Mouse (Mus musculus) limb, embryonic 15.5 days (tissue): ENCODE results near the gene Rps9. TPM values are rescaled to one million over a fixed set of nuclear protein-coding genes. Genes with fewer than 3 reads are reported as not detected.
"Not testable (repeated sequence)": the region's sequence is repeated elsewhere in the genome, so short reads cannot be mapped to it uniquely, and the experiment has no call there.

ENCODE experiments used
- ATAC-seq: fragments of 200-750 bp; cut with Nextera tagmentation; 2 replicates; pipeline ENCODE4 v1.8.0; 2017; ENCODE audit warnings: low read depth, moderate TSS enrichment; ENCODE audit not compliant: insufficient number of reproducible peaks, low FRiP score, low TSS enrichment
- H3K27ac ChIP-seq: fragments of 300-500 bp; sonication (generic); 2 replicates; pipeline ENCODE4 v1.5.1; 2015; ENCODE audit warnings: moderate library complexity, mild to moderate bottlenecking, inconsistent platforms
- H3K27me3 ChIP-seq: fragments of 300-500 bp; sonication (generic); 2 replicates; pipeline ENCODE4 v1.6.1; 2015; ENCODE audit warnings: inconsistent platforms
- H3K36me3 ChIP-seq: fragments of 300-500 bp; sonication (generic); 2 replicates; pipeline ENCODE4 v1.6.1; 2015; ENCODE audit warnings: inconsistent platforms
- H3K4me1 ChIP-seq: fragments of 300-500 bp; sonication (generic); 2 replicates; pipeline ENCODE4 v1.6.1; 2015; ENCODE audit warnings: inconsistent platforms
- H3K4me2 ChIP-seq: fragments of 300-500 bp; sonication (generic); 2 replicates; pipeline ENCODE4 v1.6.1; 2015; ENCODE audit warnings: mild to moderate bottlenecking, inconsistent platforms
- H3K4me3 ChIP-seq: fragments of 300-500 bp; sonication (generic); 2 replicates; pipeline ENCODE4 v1.5.1; 2015; ENCODE audit warnings: mild to moderate bottlenecking, inconsistent platforms
- H3K9ac ChIP-seq: fragments of 300-500 bp; sonication (generic); 2 replicates; pipeline ENCODE4 v1.6.1; 2015; ENCODE audit warnings: inconsistent platforms
- H3K9me3 ChIP-seq: fragments of 300-500 bp; sonication (generic); 2 replicates; pipeline ENCODE4 v1.6.1; 2016; ENCODE audit warnings: inconsistent platforms
- WGBS: fragments of 180-500 bp; shearing (Covaris S2); methylation state at CpG from one replicate; pipeline ENCODE4 v1.1.7; 2015; 5-methylcytosine and 5-hydroxymethylcytosine counted together
- polyA plus RNA-seq: library from polyadenylated mRNA; unstranded; fragments of >200 nt; fragmentation: Nextera tagmentation; extraction: Ambion mirVana; gene quantifications from 2 replicates; pipeline ENCODE4 v1.2.1, GENCODE M21; 2015

Gene Rps9
- polyA plus RNA-seq, 1 experiment from 2014 or later: 1,506 TPM

DNA sequence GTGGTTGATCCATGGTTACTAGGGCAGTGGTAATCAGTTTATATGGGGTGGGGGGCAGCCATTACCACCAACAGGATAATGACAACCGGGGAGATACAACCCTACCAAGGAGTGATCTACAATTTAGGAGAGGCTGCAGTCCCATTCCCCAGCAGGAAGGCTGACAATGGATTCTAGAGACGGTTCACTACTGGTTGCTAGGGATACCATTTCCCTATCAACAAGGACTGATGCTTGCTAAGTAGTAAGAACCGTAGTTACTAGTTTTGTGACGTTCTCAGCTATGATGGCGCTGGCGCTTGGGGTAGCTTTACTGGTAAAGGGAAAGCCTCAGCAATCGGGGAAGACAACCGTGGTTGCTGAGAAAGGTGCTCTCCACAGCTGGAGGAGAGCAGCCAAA is 19.1 kb upstream of the Rps9 start:
- 93% methylated on average over 8 of the region's 8 CpGs for WGBS
- Histone ChIP-seq H3K36me3 (peaks cover 64% of the 10 kb centered on the region), H3K9me3 (no peaks in the 10 kb centered on the region), H3K27ac (no peak overlapping the region), H3K9ac (no peak overlapping the region), H3K27me3 (no peaks in the 10 kb centered on the region), H3K4me2 (no peak overlapping the region), H3K4me1 (no peaks in the 10 kb centered on the region), H3K4me3 (no peak overlapping the region)
- ATAC-seq: no peak

DNA sequence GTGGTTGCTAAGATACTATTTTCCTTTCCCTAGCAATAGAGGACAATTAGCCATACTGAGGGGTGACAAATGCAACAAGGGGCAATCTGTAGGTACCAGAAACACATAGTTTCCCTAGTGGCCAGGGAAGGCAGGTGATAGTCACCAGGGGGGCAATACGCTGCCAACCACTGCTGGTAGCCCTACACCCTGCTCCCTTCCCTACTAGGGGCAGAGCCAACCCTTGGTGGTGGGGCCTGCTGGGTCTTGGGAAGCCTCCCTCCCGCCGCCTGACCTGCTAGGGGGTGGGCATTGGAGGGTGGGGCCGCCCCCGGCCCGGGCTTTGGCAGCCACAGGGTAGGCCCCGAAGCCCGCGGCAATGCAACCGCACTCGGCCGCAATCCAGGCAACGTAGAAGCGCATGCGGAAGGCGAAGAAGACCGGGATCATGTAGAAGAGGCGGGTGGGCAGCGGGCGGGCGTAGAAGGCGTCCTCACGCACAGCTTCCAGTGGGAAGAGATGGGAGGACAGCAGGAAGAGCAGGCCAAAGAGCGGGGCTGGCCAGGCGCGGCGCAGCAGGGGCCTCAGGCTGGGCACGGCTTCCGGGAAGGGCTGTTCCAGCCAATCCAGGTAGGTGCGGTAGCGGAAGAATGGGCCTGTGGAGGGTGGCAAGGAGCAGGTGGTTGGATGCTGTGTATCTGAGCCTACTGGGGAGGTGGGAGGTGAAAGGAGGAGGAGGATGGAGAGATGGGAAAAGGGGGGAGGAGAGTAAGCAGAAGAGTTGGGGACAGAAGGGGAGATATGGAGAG is 18.2 kb upstream of the Rps9 start:
- WGBS: 86% methylated on average over 31 of the region's 31 CpGs

DNA sequence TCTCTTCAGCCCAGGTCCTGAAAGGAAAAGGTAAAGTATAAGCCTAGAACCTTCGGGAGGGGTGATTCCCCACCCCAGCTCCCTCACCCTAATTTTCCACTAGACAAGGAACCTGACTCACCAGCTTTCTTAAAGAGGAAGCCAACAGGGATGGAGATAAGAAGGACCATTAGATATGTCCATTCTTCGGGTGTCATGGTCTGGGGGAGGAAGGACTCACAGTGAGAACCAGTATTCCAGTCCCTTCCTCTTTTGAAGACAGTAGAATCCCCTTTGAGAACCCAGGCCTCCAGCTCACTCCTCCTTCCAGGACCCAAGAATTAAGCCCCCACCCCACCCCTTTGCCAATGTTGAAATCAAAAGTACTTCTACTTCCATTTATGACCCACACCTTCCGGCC is 11.9 kb upstream of the Rps9 start:
- WGBS: 22% methylated on average over 3 of the region's 3 CpGs
- H3K4me1 ChIP-seq: peaks cover 21% of the 10 kb centered on the region
- H3K4me3 ChIP-seq: peak overlapping the region; percentile 68
- H3K4me2 ChIP-seq: peak overlapping the region; percentile 84
- peak overlapping the region; percentile 99; the same call in 1 of the 2 replicates for H3K27ac ChIP-seq
- H3K36me3 ChIP-seq: peaks cover 31% of the 10 kb centered on the region
- H3K9ac ChIP-seq: peak overlapping the region; percentile 80
- no peaks in the 10 kb centered on the region for H3K9me3 ChIP-seq
- no peak for ATAC-seq
- H3K27me3 ChIP-seq: no peaks in the 10 kb centered on the region

More for the DNA sequence above, 18.2 kb upstream of the Rps9 start:
- Histone ChIP-seq H3K4me2 (no peak overlapping the region), H3K9me3 (no peaks in the 10 kb centered on the region), H3K9ac (no peak overlapping the region), H3K36me3 (peaks cover 60% of the 10 kb centered on the region), H3K27me3 (no peaks in the 10 kb centered on the region), H3K27ac (no peak overlapping the region), H3K4me3 (no peak overlapping the region), H3K4me1 (no peaks in the 10 kb centered on the region)
- ATAC-seq: no peak

DNA sequence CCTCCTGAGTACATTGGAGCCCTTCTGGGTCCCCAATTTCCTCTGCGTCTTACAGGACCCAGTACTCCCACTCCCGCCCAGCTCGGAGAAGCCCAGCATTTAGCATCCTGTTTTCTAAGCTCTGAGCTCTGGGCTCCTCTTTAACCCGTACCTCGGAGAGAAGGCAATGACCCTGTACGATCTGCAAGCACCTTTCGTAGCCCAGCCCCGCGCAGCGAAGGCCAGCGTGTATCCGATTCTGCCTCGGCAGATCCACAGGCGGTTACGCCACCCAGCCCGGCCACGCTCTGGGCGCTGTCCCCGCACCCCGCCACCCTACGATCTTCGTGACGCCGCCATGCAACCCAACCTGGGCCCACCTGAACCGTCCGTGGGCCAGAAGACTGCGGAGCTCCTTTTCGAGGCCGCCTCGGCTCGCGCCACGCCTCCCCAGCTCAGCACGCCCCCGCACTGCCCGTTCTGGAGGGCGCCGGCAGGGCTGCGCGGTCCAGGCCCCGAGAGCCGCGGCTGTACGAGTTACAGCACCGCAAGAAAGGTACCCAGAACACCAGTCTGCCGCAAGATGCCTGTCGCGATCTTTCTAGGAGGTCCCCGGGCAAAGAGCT is 11.3 kb upstream of the Rps9 start, which contains the start of gene Tsen34:
Gene Tsen34 (plus strand): TSS at position 482 of the 605 bp plus-strand sequence.
- Histone ChIP-seq H3K4me2 (peak within 1 kb of the TSS; percentile 84), H3K4me3 (peak within 1 kb of the TSS; percentile 68), H3K9me3 (no peaks in the 10 kb centered on the region), H3K27ac (peak within 1 kb of the TSS; percentile 99), H3K4me1 (peaks cover 21% of the 10 kb centered on the region), H3K36me3 (peaks cover 31% of the 10 kb centered on the region), H3K9ac (peak within 1 kb of the TSS; percentile 80), H3K27me3 (no peaks in the 10 kb centered on the region)
- WGBS: under 1% methylated on average over 49 of the region's 49 CpGs
- no peak; the same call in 1 of the 2 replicates for ATAC-seq

DNA sequence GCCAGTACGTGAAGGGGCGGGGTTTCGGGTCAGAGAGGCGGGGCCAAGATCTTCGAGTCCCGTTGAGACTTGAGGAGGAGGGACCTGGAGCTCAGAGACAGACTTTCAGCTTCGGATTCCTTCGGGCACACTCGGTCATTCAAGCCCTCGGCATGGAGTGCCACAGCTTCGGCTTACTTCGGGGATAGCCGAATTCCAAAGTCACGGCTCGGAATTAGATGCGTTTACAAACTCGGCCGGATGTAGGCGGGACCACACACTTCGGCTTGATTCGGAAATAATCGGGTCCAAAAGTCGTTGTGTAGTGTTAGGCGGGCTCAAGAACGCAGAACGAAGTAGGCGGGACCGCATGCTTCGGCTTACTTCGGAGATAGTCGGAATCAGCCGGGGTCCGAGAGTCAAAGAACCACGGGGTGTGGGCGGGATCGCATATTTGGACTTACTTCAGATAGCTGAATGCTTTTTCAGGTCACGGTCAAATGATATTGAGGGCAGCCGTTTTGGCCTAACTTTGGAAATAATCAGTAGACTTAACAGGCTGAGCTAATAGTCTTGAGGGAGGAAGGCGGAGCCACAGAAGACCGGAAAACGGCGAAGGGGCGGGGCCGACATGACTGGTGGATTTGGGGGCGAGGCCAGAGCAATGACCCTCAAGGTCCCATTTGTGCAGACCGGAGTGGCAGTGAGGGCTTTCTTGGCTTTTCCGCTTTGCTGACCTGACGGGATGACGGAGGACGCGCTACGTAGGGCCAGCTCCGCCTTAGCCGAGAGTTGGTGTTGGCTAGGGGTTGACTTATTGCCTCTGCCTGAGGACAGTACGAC is 10.6 kb upstream of the Rps9 start, which contains the start of gene Mboat7:
Gene Mboat7 (minus strand): TSS at position 537 of the 822 bp plus-strand sequence.
- under 1% methylated on average over 55 of the region's 55 CpGs for WGBS
- Histone ChIP-seq H3K4me3 (peak within 1 kb of the TSS; percentile 68), H3K9ac (peak within 1 kb of the TSS; percentile 80), H3K27me3 (no peaks in the 10 kb centered on the region), H3K9me3 (no peaks in the 10 kb centered on the region), H3K4me2 (peak within 1 kb of the TSS; percentile 84), H3K27ac (peak within 1 kb of the TSS; percentile 99), H3K36me3 (peaks cover 31% of the 10 kb centered on the region), H3K4me1 (peaks cover 21% of the 10 kb centered on the region)
- peak; percentile 91 for ATAC-seq

DNA sequence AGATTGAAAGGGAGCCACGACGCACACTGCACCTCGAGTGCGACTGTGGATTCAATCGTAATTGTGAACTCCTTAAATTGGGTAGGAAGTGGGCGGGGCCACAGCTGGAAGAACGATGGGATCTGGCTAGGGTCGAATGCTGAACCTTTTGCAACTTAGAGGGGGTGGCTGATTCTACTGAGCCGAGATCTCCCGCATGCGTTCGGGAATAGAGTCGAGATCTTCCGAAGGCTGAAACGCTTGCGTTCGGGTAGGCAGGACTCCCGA is 10.1 kb upstream of the Rps9 start:
- H3K9me3 ChIP-seq: no peaks in the 10 kb centered on the region
- H3K4me1 ChIP-seq: peaks cover 21% of the 10 kb centered on the region
- peak overlapping the region; percentile 84 for H3K4me2 ChIP-seq
- ATAC-seq: no peak
- under 1% methylated on average over 18 of the region's 18 CpGs for WGBS
- peak overlapping the region; percentile 80 for H3K9ac ChIP-seq
- H3K4me3 ChIP-seq: peak overlapping the region; percentile 68
- no peaks in the 10 kb centered on the region for H3K27me3 ChIP-seq
- H3K27ac ChIP-seq: peak overlapping the region; percentile 99
- peaks cover 32% of the 10 kb centered on the region for H3K36me3 ChIP-seq

DNA sequence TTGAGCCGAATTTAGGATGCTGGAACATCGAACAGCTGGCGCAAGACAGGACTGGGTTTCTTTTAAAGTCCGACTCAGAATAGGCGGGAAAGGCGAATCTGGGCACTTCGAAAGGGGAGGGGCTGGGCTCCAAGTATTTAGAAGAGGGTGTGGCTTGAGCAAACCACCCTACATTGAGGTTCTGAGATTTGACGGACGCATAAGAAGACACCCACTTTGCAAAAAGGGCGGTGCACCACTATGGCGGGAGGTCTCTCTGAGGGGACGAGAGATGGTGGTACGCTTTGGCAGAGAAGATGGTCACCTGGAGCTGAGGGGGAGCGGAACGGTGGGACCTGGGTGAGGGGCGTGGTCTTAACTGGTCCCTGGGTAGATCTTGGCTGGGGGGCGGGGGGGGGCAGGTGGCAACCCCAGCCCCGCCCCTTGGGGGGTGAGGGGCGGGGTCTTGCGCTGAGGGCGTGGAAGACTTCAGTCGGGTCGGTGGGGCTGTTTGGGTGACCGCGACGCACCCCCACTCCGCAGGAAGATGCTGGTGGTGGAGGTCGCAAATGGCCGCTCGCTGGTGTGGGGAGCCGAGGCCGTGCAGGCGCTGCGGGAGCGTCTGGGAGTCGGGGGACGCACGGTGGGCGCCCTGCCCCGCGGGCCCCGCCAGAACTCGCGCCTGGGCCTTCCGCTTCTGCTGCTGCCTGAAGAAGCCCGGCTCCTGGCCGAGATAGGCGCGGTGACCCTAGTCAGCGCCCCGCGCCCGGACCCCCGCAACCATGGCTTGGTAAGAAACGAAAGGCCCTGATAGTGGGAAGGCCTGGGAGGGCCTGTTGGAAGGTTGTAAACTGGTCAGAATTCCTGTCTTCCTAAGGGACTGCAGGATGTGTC is 9.5 kb upstream of the Rps9 start:
- peak overlapping the region; percentile 80 for H3K9ac ChIP-seq
- peak overlapping the region; percentile 68 for H3K4me3 ChIP-seq
- WGBS: under 1% methylated on average over 52 of the region's 55 CpGs
- peak overlapping the region; percentile 99 for H3K27ac ChIP-seq
- H3K27me3 ChIP-seq: no peaks in the 10 kb centered on the region
- H3K4me2 ChIP-seq: peak overlapping the region; percentile 84
- H3K9me3 ChIP-seq: no peaks in the 10 kb centered on the region
- H3K4me1 ChIP-seq: peaks cover 21% of the 10 kb centered on the region
- ATAC-seq: peak; percentile 70
- peaks cover 34% of the 10 kb centered on the region for H3K36me3 ChIP-seq

DNA sequence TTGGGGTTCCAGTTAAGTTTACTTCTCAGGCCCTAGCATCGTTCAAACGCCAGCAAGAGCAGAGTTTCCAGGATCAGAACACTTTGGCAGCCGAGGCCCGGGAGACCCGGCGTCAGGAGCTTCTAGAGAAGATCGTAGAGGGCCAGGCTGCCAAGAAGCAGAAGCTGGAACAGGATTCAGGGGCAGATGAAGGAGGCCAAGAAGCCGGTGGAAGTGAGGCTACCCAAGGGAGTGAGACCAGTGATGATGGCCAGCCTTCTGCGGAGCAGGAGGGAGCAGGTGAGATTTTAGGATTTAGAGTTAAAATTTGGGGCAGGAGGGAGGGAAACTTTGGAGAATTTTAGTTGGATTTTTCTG is 8.9 kb upstream of the Rps9 start:
- ATAC-seq, H3K27me3 ChIP-seq, H3K9me3 ChIP-seq: not testable (repeated sequence)
- Histone ChIP-seq H3K4me1 (peaks cover 21% of the 10 kb centered on the region), H3K4me3 (peak overlapping the region; percentile 68), H3K4me2 (peak overlapping the region; percentile 84), H3K27ac (peak overlapping the region; percentile 99), H3K9ac (peak overlapping the region; percentile 80), H3K36me3 (peaks cover 37% of the 10 kb centered on the region)
- WGBS: 2% methylated on average over 9 of the region's 9 CpGs

DNA sequence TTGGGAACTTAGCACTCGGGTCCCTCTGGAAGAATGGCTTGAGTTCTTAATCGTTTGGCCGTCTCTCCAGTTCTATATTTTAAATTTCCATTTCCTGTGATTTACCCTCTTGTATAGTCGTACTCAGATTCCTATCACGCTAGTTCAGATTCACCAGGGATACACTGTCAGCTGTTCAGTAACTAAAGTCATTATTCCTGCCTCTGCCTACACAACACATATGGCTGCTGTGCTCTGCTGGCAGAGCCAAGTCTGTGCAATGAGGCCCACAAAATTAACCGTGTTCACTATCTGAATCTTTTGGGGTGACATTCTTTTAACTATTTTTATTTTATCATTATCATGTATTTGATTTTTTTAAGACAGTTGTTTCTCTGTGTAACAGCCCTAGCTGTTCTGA is 5.3 kb upstream of the Rps9 start:
- H3K36me3 ChIP-seq: peaks cover 49% of the 10 kb centered on the region

DNA sequence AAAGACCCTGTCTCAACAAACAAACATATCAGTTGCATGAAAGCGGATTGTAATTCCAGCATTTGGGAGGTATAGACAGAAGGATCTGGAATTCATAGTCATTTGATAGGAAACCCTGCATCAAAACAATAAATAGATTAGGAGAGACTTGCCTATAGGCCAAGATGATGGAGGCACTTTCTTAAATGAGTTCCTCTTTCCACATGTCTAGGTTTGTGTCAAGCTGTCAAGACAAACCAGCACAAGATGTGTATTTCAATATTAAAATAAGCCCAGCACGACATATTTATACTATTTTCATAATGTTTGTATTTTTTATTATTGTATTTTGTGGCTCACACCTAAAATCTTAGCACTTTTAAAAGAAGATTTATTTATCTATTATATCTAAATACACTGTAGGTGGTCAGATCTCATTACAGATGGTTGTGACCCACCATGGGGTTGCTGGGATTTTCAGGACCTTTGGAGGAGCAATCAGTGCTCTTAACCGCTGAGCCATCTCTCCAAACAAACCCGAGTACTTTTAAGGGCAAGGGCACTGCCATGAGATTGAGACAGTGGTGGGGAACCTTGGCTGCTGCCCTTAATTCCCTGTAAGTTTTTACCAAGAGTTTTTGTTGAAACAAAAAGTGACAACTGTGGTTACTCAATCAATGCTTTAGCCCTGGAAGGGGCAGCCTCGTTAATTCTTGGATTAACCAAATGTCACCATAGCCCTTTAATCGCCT is 480 bp upstream of the Rps9 start:
- H3K27me3 ChIP-seq: no peaks in the 10 kb centered on the region
- H3K9ac ChIP-seq: peak overlapping the region; percentile 39
- peaks cover 46% of the 10 kb centered on the region for H3K36me3 ChIP-seq
- peak overlapping the region; percentile 93 for H3K27ac ChIP-seq
- H3K4me1 ChIP-seq: peaks cover 13% of the 10 kb centered on the region
- 20% methylated on average over 6 of the region's 6 CpGs for WGBS
- H3K4me3 ChIP-seq: peak overlapping the region; percentile 65
- no peaks in the 10 kb centered on the region for H3K9me3 ChIP-seq
- H3K4me2 ChIP-seq: peak overlapping the region; percentile 49
- peak; percentile 7 for ATAC-seq

More for the DNA sequence above, 5.3 kb upstream of the Rps9 start:
- Histone ChIP-seq H3K4me3 (no peak overlapping the region), H3K4me1 (peaks cover 8% of the 10 kb centered on the region), H3K27me3 (no peaks in the 10 kb centered on the region), H3K9ac (no peak overlapping the region), H3K4me2 (no peak overlapping the region), H3K9me3 (no peaks in the 10 kb centered on the region), H3K27ac (no peak overlapping the region)
- ATAC-seq: no peak
- WGBS: 90% methylated on average over 6 of the region's 6 CpGs
